Mouse (Mus musculus) myocyte (in vitro differentiated cells): ENCODE measurements around the gene 4930455H04Rik. TPM values are rescaled to one million over a fixed set of nuclear protein-coding genes. Genes with fewer than 3 reads are reported as not detected.

Source experiments
- H3K27me3 ChIP-seq: one replicate; pipeline ENCODE4 v1.6.1; 2011; ENCODE audit not compliant: control insufficient read depth, insufficient read depth, insufficient read length
- H3K36me3 ChIP-seq: one replicate; pipeline ENCODE4 v1.6.1; 2011; ENCODE audit not compliant: control insufficient read depth, insufficient read depth
- H3K4me2 ChIP-seq: one replicate; pipeline ENCODE4 v1.6.1; 2011; ENCODE audit warnings: low read depth, control low read depth
- H3K4me3 ChIP-seq: one replicate; pipeline ENCODE4 v1.5.1; 2011; ENCODE audit warnings: mild to moderate bottlenecking, control low read depth, moderate library complexity
- H3K79me2 ChIP-seq: one replicate; pipeline ENCODE4 v1.6.1; 2011; ENCODE audit not compliant: control insufficient read depth, insufficient read depth
- H3ac ChIP-seq: one replicate; pipeline ENCODE4 v1.6.1; 2011; ENCODE audit not compliant: control insufficient read depth, insufficient read length
- CEBPB ChIP-seq: IDR thresholded peaks from 2 replicates; pipeline ENCODE4 v1.6.1; 2011; ENCODE audit warnings: mild to moderate bottlenecking, moderate library complexity; ENCODE audit not compliant: poor library complexity, insufficient read depth, severe bottlenecking
- E2F4 ChIP-seq: IDR thresholded peaks from one replicate; pipeline ENCODE4 v1.6.1; 2011; ENCODE audit warnings: mild to moderate bottlenecking, control low read depth, moderate library complexity; ENCODE audit not compliant: insufficient read depth
- MAX ChIP-seq: IDR thresholded peaks from one replicate; pipeline ENCODE4 v1.6.1; 2011; ENCODE audit warnings: low read depth, mild to moderate bottlenecking, control low read depth
- MYOD1 ChIP-seq, 3 experiments: IDR thresholded peaks; one replicate each; pipeline ENCODE4 v1.6.1; 2011; ENCODE audit warnings: control low read depth in 2 of 3, low read depth in 2 of 3, mild to moderate bottlenecking in 2 of 3, moderate library complexity in 1 of 3; ENCODE audit not compliant: insufficient read length in 2 of 3, control insufficient read depth in 1 of 3
- MYOG ChIP-seq, 3 experiments: IDR thresholded peaks; one replicate each; pipeline ENCODE4 v1.6.1; 2011; ENCODE audit warnings: control low read depth in 2 of 3, low read depth in 2 of 3, mild to moderate bottlenecking in 2 of 3; ENCODE audit not compliant: insufficient read length in 2 of 3, control insufficient read depth in 1 of 3, insufficient read depth in 1 of 3
- POLR2A ChIP-seq: IDR thresholded peaks from one replicate; pipeline ENCODE4 v1.6.1; 2011; ENCODE audit warnings: low read depth, mild to moderate bottlenecking, control low read depth, moderate library complexity; ENCODE audit not compliant: insufficient read length
- POLR2AphosphoS2 ChIP-seq: IDR thresholded peaks from one replicate; pipeline ENCODE4 v1.6.1; 2011; ENCODE audit warnings: low read depth, control low read depth; ENCODE audit not compliant: insufficient read length
- REST ChIP-seq: IDR thresholded peaks from one replicate; pipeline ENCODE4 v1.6.1; 2011; ENCODE audit warnings: mild to moderate bottlenecking, control low read depth, moderate library complexity; ENCODE audit not compliant: insufficient read depth, insufficient read length
- SRF ChIP-seq: IDR thresholded peaks from one replicate; pipeline ENCODE4 v1.6.1; 2011; ENCODE audit warnings: low read depth; ENCODE audit not compliant: control insufficient read depth, insufficient read length
- TCF12 ChIP-seq: IDR thresholded peaks from one replicate; pipeline ENCODE4 v1.6.1; 2011; ENCODE audit warnings: mild to moderate bottlenecking, control low read depth; ENCODE audit not compliant: poor library complexity, insufficient read depth, severe bottlenecking
- TCF3 ChIP-seq: IDR thresholded peaks from one replicate; pipeline ENCODE4 v1.6.1; 2011; ENCODE audit warnings: low read depth, control low read depth; ENCODE audit not compliant: insufficient read length
- USF1 ChIP-seq: IDR thresholded peaks from one replicate; pipeline ENCODE4 v1.6.1; 2011; ENCODE audit warnings: low read depth, mild to moderate bottlenecking, control low read depth, moderate library complexity
- polyA plus RNA-seq: library from polyadenylated mRNA; unstranded; fragments of >200 nt; fragmentation: generic; extraction: Trizol; gene quantifications from one replicate; pipeline ENCODE4 v1.2.1, GENCODE M21; 2012; ENCODE audit warnings: missing spikeins

The 4930455H04Rik gene
- polyA plus RNA-seq, 1 experiment, result not detected

DNA sequence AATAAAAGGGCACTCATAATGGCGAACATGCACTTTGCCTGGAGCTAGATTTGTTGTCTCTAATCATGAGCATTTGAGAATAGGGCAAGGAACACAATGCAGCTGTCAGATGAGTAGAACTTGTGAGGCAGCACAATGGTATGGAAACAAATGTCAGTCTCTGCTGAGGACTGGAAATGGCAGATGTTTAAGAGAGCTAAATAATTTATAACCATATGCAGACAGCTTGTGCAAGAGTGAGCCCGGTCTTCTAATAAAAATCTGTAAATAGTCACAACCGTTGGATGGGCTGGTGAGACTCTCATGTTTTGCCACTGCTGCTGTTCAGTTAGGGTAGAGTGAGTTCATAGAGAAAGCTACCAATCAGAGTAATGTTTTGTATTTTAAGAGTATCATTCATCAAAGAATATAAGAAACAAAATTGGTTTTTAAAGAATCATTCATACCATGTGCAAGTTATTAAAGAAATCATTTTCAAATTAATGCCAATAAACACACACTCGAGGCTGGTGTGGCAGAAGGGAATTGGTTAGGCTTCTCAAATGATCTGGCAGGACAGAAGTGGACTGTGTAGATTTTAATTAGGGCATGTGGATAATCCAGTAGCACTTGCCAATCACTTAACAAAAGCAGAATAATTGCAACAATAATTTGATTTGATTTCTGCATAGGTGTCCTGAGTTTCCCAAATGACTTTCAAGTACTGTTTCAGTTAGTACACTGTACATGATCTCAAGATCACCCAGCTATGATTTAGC lies 31.0 kb upstream of the 4930455H04Rik start:
- no peaks in the 10 kb centered on the region for H3K79me2 ChIP-seq
- H3K4me3 ChIP-seq, result no peak overlapping the region
- H3ac ChIP-seq, result no peak overlapping the region
- no peaks in the 10 kb centered on the region for H3K36me3 ChIP-seq
- no peak overlapping the region for H3K4me2 ChIP-seq
- H3K27me3 ChIP-seq, result no peaks in the 10 kb centered on the region
- TF ChIP-seq MYOG (IDR thresholded peaks at IDR 0.05; ENCODE audit: control insufficient read depth in 1 of 3, insufficient read depth in 1 of 3, insufficient read length in 2 of 3, low read depth in 2 of 3) (peak in 1 of 3 experiments; percentile 5), CEBPB (no peak), TCF12 (no peak), MYOD1 (IDR thresholded peaks at IDR 0.05; ENCODE audit: control insufficient read depth in 1 of 3, insufficient read length in 2 of 3, low read depth in 2 of 3) (peak in 2 of 3 experiments; percentile 34 to 71)

- TF ChIP-seq MYOD1 (IDR thresholded peaks at IDR 0.05; ENCODE audit: control insufficient read depth in 1 of 3, insufficient read length in 2 of 3, low read depth in 2 of 3) (peak in 2 of 3 experiments; percentile 40 to 42), REST (no peak)
- Histone ChIP-seq H3ac (no peak overlapping the region), H3K27me3 (no peaks in the 10 kb centered on the region), H3K4me2 (peak overlapping the region; percentile 14), H3K79me2 (no peaks in the 10 kb centered on the region), H3K4me3 (no peak overlapping the region), H3K36me3 (no peaks in the 10 kb centered on the region)
Observed at GRCm38 (mm10) chr3:116940804-116941558, 27.1 kb upstream of the 4930455H04Rik start.

DNA sequence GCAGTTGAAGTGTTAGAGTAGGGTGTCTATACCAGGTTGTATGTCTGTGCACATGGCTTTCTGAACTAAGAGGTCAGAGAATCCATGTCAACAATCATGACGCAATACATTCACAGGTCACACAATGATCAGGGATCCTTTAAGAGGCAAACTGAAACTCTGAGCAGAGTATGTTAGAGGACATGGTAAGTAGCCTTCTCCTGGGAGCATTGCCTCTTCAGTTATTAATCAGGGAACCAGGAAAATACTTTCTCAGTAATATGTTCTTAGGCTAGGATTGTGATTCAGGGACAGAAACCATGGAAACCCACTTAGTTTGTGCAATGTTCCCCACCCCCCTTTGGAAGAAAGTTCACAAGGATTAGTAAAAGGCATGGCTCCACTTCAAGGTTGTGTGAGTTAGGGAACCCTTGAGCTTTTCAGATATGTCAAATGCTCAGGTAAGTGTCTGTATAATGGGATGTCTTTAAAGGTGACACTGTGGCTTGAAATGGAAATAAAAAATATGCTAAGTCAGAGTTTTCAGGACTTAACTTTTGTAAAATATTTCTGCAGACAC lies 26.4 kb upstream of the 4930455H04Rik start:
- Histone ChIP-seq H3K79me2 (no peaks in the 10 kb centered on the region), H3K4me2 (peak overlapping the region; percentile 14), H3ac (no peak overlapping the region), H3K4me3 (no peak overlapping the region), H3K27me3 (no peaks in the 10 kb centered on the region), H3K36me3 (no peaks in the 10 kb centered on the region)
- 0 out of 2 replicates have a peak, but pooled peaks have one; percentile 9 for TF ChIP-seq CEBPB
- TF ChIP-seq MAX, result no peak
- TF ChIP-seq SRF, result no peak

GRCm38 (mm10) chr3:116942751-116943150 lies 25.3 kb upstream of the 4930455H04Rik start:
- no peaks in the 10 kb centered on the region for H3K27me3 ChIP-seq
- H3ac ChIP-seq, result no peak overlapping the region
- H3K36me3 ChIP-seq, result no peaks in the 10 kb centered on the region
- TF ChIP-seq REST, result no peak
- H3K4me3 ChIP-seq, result no peak overlapping the region
- H3K79me2 ChIP-seq, result no peaks in the 10 kb centered on the region
- no peak overlapping the region for H3K4me2 ChIP-seq

- peak in 1 of 3 experiments; percentile 29 for TF ChIP-seq MYOD1 (IDR thresholded peaks at IDR 0.05; ENCODE audit: control insufficient read depth in 1 of 3, insufficient read length in 2 of 3, low read depth in 2 of 3)
- no peak for TF ChIP-seq SRF
- TF ChIP-seq POLR2AphosphoS2, result no peak
- TF ChIP-seq TCF12, result no peak
- no peak for TF ChIP-seq USF1
- no peak for TF ChIP-seq MAX
- no peak for TF ChIP-seq CEBPB
- TF ChIP-seq MYOG (IDR thresholded peaks at IDR 0.05; ENCODE audit: control insufficient read depth in 1 of 3, insufficient read depth in 1 of 3, insufficient read length in 2 of 3, low read depth in 2 of 3), result no peak
- Histone ChIP-seq H3K4me2 (no peak overlapping the region), H3ac (no peak overlapping the region)
Observed at GRCm38 (mm10) chr3:116943422-116943821, 24.6 kb upstream of the 4930455H04Rik start.

DNA sequence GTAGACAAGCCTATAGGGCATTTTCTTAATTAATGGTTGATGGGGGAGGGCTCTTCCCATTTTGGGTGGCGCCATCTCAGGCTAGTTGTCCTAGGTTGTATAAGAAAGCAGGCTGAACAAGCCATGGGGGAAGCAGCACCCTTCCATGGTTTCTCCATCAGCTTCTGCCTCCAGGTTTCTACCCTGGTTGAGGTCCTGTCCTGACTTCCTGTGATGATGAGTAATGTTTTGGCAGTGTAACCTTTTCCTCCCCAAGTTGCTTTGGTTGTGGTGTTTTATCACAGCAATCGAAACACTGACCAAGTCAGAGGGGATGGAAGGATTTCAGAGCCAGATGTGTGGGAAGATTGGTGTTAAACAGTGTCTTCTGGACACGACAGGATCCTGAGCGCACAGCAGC lies 21.6 kb upstream of the 4930455H04Rik start:
- no peaks in the 10 kb centered on the region for H3K79me2 ChIP-seq
- no peak overlapping the region for H3K4me3 ChIP-seq
- no peak overlapping the region for H3K4me2 ChIP-seq
- H3ac ChIP-seq, result no peak overlapping the region
- no peaks in the 10 kb centered on the region for H3K36me3 ChIP-seq
- no peak for TF ChIP-seq POLR2AphosphoS2
- TF ChIP-seq E2F4, result no peak
- no peak for TF ChIP-seq REST
- TF ChIP-seq USF1, result no peak
- no peak for TF ChIP-seq MAX
- TF ChIP-seq MYOD1 (IDR thresholded peaks at IDR 0.05; ENCODE audit: control insufficient read depth in 1 of 3, insufficient read length in 2 of 3, low read depth in 2 of 3), result no peak
- no peak for TF ChIP-seq MYOG (IDR thresholded peaks at IDR 0.05; ENCODE audit: control insufficient read depth in 1 of 3, insufficient read depth in 1 of 3, insufficient read length in 2 of 3, low read depth in 2 of 3)
- TF ChIP-seq TCF3, result no peak
- TF ChIP-seq POLR2A, result no peak
- TF ChIP-seq TCF12, result no peak
- TF ChIP-seq CEBPB, result no peak
- no peak for TF ChIP-seq SRF
- H3K27me3 ChIP-seq, result no peaks in the 10 kb centered on the region

More at GRCm38 (mm10) chr3:116943422-116943821, 24.6 kb upstream of the 4930455H04Rik start:
- Histone ChIP-seq H3K79me2 (no peaks in the 10 kb centered on the region), H3K4me3 (no peak overlapping the region), H3K27me3 (no peaks in the 10 kb centered on the region), H3K36me3 (no peaks in the 10 kb centered on the region)
